17 mouse cellular contexts compared by ENCODE assay signal in genomic region chr15:21261318-21261717, GRCm38 (mm10).
"Had no signal": no experiment of that assay in that cellular context is flagged by ENCODE, and none has a peak within 500 bp of the region (broad histone marks: within the 10 kb centered on the region; RNA-seq: fewer than 3 reads in every experiment).

No protein-coding gene starts in this region.

- DNase-seq: left cerebral cortex, postnatal 4 days; liver; liver, embryonic 13.5 days; liver, postnatal 0 days; lung, adult 18-20 months; lung, adult 2 months; lung, embryonic 14.5 days; lung, postnatal 10 days; lung, postnatal 14 days; lung, postnatal 36 days; lung, postnatal 4 days; midbrain, embryonic 14.5 days had no signal

- ATAC-seq: liver, embryonic 12.5 days; liver, postnatal 0 days; lung, postnatal 0 days; midbrain, embryonic 13.5 days; midbrain, embryonic 15.5 days; midbrain, embryonic 16.5 days had no signal
